Mouse (Mus musculus): ENCODE measurements at regions not wholly inside any gene's neighbourhood (a gene's known extent, or its start where the extent isn't known, plus 50 kb on each side); places are given as distances from the start of the nearest gene placed in this dataset.

GRCm38 (mm10) chr12:54577235-54577634 lies 79.1 kb downstream of the Sptssa start:
- 22% methylated on average over 5 of the region's 5 CpGs for WGBS (ENCODE audit: insufficient replicate concordance)
- H3K9ac ChIP-seq: no peak overlapping the region
- no peaks in the 10 kb centered on the region for H3K36me3 ChIP-seq
- no peaks in the 10 kb centered on the region for H3K9me3 ChIP-seq (replicated peaks)
- no peaks in the 10 kb centered on the region for H3K27me3 ChIP-seq (replicated peaks)
- H3K27ac ChIP-seq: no peak overlapping the region
- no peaks in the 10 kb centered on the region for H3K4me1 ChIP-seq
- H3K4me3 ChIP-seq: no peak overlapping the region
- no peak overlapping the region for H3K4me2 ChIP-seq
- no peak for ATAC-seq

DNA sequence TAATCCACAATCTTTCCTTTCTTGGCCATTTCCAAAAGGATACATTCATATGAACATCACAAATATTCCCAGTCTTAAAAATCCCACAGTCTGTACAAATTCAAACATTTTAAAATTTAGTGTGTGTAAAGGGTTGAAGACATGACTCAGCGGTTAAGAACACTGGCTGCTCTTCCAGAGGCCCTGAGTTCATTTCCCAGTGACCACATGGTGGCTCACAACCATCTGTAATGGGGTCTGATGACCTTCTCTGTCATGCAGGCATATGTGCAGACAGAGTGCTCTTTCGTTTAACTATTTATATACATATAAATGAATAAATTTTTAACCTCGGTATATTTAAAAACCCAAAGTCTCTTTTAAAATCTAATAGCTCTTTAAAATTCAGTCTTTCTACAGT lies 79.6 kb downstream of the Sptssa start:
- Histone ChIP-seq H3K36me3 (no peaks in the 10 kb centered on the region), H3K27ac (no peak overlapping the region), H3K4me2 (no peak overlapping the region), H3K9me3 (replicated peaks) (0 out of 2 replicates have a peak, but pooled peaks cover 2% of the 10 kb centered on the region), H3K27me3 (replicated peaks) (no peaks in the 10 kb centered on the region), H3K4me3 (no peak overlapping the region), H3K4me1 (no peaks in the 10 kb centered on the region), H3K9ac (no peak overlapping the region)
- ATAC-seq: no peak
- WGBS (ENCODE audit: insufficient replicate concordance): 44% methylated on average over 3 of the region's 3 CpGs

DNA sequence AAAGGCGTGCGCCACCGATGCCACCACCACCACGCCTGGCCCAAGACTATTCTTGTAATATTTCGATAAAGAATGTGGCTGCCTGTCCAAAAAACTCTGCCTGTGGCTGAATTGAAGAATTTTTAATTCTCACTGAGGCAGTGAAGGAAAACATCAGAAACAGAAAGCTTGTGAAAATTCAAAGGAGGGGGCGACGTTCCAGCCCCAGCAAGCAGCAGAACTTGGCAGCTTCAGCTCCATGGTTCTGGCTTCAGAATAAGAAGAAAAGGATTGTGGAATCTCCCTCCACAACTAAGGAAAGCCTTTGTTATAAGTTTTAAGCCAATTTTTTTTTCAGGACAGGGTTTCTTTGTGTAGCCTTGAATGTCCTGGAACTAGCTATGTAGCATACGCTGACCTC lies 83.5 kb downstream of the Sptssa start:
- 0 out of 2 replicates have a peak, but pooled peaks cover 4% of the 10 kb centered on the region for H3K9me3 ChIP-seq (replicated peaks)
- H3K27ac ChIP-seq: no peak overlapping the region
- H3K9ac ChIP-seq: no peak overlapping the region
- no peak for ATAC-seq
- 86% methylated on average over 8 of the region's 8 CpGs for WGBS (ENCODE audit: insufficient replicate concordance)
- H3K4me2 ChIP-seq: no peak overlapping the region
- no peaks in the 10 kb centered on the region for H3K27me3 ChIP-seq (replicated peaks)
- H3K4me3 ChIP-seq: no peak overlapping the region
- H3K4me1 ChIP-seq: no peaks in the 10 kb centered on the region
- H3K36me3 ChIP-seq: no peaks in the 10 kb centered on the region

DNA sequence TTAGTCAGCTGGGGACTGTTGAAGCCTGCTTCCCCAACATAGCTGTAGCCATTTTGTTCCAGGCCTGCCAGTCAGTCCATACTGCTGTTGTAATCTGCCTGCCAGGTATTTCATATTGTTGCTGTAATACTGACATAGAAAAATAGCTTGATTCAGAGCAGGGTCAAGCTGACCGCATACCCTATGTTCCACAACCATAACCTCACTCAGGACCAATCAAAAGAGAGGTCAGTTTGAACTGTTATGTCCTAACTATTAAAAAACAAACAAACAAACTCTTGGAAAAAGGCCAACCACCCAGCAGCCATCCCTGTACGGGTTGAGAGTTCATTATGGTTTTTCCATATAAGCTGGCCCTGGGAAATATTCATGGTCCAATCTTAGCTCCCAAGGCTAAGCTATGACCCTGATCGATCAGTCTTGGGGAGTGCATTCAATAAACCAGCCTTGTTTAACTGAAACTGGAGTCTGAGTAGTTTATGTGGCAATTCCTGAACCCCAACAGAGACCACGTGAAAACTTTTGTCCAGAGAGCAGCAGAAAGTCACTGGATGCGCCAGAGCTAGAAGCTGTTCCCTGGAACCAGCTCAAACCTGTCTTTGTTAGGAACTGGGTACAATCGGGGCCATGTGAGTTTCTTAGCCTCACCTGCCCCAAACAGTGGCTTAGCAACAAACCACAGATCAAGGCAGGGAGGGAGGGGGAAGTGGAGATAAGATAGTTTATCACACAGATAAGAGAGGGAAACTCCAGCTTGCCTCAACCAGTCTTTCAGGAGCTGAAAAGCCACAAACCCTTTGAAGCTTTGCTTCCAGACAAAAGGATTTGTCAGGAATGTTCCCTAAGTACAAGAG lies 88.1 kb downstream of the Sptssa start:
- no peaks in the 10 kb centered on the region for H3K4me1 ChIP-seq
- H3K27ac ChIP-seq: no peak overlapping the region
- H3K9ac ChIP-seq: no peak overlapping the region
- 0 out of 2 replicates have a peak, but pooled peaks cover 4% of the 10 kb centered on the region for H3K9me3 ChIP-seq (replicated peaks)
- H3K4me3 ChIP-seq: no peak overlapping the region
- 55% methylated on average over 6 of the region's 6 CpGs for WGBS (ENCODE audit: insufficient replicate concordance)
- no peak overlapping the region for H3K4me2 ChIP-seq
- no peaks in the 10 kb centered on the region; the same call in 1 of the 2 replicates for H3K27me3 ChIP-seq (replicated peaks)
- H3K36me3 ChIP-seq: no peaks in the 10 kb centered on the region
- ATAC-seq: no peak

DNA sequence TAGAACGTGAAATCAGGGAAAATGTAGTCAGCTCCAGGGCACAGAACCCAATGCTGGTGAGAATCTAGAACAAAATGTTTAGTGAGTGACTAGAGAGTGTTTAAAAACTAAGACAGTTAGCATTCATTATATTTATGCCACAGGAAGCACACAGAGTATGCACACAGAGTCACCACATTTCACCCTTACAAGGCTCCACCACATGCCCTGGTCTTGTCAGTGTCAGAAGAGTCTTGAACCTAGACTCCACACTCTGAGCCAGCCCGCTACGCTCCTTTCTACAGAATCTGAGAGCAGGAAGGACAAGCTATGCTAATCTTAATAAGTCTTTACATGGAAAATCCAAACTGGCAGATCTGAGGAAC lies 89.0 kb downstream of the Sptssa start:
- H3K27me3 ChIP-seq (replicated peaks): no peaks in the 10 kb centered on the region; the same call in 1 of the 2 replicates
- no peak overlapping the region for H3K4me2 ChIP-seq
- ATAC-seq: no peak
- H3K4me3 ChIP-seq: no peak overlapping the region
- 76% methylated on average over 3 of the region's 3 CpGs for WGBS (ENCODE audit: insufficient replicate concordance)
- 0 out of 2 replicates have a peak, but pooled peaks cover 4% of the 10 kb centered on the region for H3K9me3 ChIP-seq (replicated peaks)
- H3K4me1 ChIP-seq: no peaks in the 10 kb centered on the region
- no peaks in the 10 kb centered on the region for H3K36me3 ChIP-seq
- no peak overlapping the region for H3K9ac ChIP-seq
- H3K27ac ChIP-seq: no peak overlapping the region

DNA sequence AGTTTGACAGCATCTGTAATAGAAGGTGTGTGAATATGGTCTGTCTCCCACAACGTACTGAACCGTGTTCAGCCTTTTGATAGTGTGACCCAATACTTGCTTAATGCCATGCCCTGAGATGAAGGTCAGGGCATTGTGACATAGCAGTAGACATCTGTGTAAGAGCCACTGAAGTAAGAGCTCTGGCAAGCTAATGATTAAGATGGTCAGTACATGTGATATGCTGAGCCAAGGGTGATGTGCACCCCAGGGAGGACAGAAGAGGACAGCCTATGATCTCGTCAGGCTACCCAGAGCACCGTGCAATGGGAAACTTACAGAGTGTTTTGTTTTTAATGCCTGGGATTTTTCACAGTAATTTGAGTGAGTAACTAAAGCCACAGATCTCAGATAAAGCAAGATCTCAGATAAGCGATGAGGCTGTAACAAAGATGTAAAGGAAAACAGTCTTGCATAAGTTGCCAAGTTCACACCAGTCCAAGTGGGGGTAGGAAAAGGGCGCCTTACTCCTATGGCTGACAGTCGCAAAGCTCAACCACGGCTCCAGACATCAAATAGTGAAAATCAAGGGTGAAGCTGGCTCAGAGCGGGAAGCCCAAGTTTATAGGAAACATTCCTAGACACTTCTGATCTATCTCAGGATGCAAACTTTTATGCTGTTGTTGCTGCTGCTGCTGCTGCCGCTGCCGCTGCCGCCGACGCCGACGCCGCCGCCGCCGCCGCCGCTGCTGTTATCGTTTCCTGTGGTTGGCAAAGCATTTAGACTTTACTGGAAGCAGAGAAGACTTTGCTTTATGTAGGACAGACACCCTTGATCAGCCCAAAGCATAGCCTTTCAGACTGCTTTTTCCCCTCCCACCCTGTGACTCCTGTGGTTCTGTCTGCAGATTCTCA lies 89.6 kb downstream of the Sptssa start:
- Histone ChIP-seq H3K27me3 (replicated peaks) (no peaks in the 10 kb centered on the region; the same call in 1 of the 2 replicates), H3K4me2 (no peak overlapping the region), H3K9me3 (replicated peaks) (0 out of 2 replicates have a peak, but pooled peaks cover 2% of the 10 kb centered on the region), H3K36me3 (no peaks in the 10 kb centered on the region), H3K4me1 (no peaks in the 10 kb centered on the region), H3K27ac (no peak overlapping the region), H3K9ac (no peak overlapping the region), H3K4me3 (no peak overlapping the region)
- ATAC-seq: no peak
- 62% methylated on average over 23 of the region's 23 CpGs for WGBS (ENCODE audit: insufficient replicate concordance)

- Histone ChIP-seq H3K4me3 (no peak overlapping the region), H3K4me2 (no peak overlapping the region), H3K9ac (no peak overlapping the region), H3K9me3 (replicated peaks) (no peaks in the 10 kb centered on the region), H3K36me3 (no peaks in the 10 kb centered on the region), H3K4me1 (no peaks in the 10 kb centered on the region), H3K27me3 (replicated peaks) (no peaks in the 10 kb centered on the region; the same call in 1 of the 2 replicates), H3K27ac (no peak overlapping the region)
- 71% methylated on average over 4 of the region's 4 CpGs for WGBS (ENCODE audit: insufficient replicate concordance)
- no peak for ATAC-seq
These were observed 94.4 kb downstream of the Sptssa start for GRCm38 (mm10) chr12:54561981-54562380.

DNA sequence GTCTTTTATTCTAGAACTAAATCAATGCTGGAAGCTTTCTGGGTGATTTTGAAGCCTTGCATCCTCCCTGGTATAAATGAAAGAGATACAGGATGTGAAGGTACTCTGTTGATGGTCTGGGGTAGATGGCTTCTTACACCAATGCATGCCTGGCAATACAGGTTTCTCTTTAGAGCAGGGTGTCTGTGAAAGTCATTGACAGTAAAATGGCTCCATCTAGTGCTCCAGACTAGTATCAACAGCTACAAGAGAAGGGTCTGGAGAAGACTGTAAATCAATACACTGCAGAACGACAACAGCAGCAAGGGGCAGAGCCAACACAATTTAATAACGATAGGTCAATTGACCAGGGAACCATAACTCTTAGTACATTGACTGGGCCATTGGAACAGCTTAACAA lies 98.3 kb downstream of the Sptssa start:
- Histone ChIP-seq H3K27me3 (replicated peaks) (no peaks in the 10 kb centered on the region), H3K27ac (no peak overlapping the region), H3K36me3 (no peaks in the 10 kb centered on the region), H3K9ac (no peak overlapping the region), H3K4me1 (no peaks in the 10 kb centered on the region), H3K4me2 (no peak overlapping the region), H3K9me3 (replicated peaks) (no peaks in the 10 kb centered on the region), H3K4me3 (no peak overlapping the region)
- WGBS (ENCODE audit: insufficient replicate concordance): 32% methylated on average over 2 of the region's 2 CpGs
- ATAC-seq: no peak

DNA sequence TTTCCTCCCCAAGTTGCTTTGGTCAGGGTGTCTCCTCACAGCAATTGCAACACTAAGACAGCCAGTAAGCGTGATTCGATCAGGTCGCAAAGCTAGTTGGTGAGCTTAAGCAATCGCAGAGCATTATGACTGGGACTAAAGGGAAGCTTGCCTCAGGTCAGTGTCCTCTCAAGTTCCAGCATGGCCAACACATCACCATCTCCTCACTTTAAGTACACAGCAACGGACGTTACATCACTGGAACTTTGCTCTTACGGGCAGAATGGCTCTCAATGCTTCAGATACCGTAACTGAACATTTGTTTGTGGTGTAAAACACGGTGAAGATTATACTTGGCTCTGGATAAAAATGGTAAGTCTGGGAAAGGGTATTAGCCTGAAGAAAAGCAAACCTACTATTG lies 106.7 kb downstream of the Sptssa start:
- no peak for ATAC-seq
- WGBS (ENCODE audit: insufficient replicate concordance): 72% methylated on average over 9 of the region's 9 CpGs
- H3K36me3 ChIP-seq: no peaks in the 10 kb centered on the region

GRCm38 (mm10) chr12:54545821-54546608 lies 110.4 kb downstream of the Sptssa start:
- no peak for ATAC-seq
- Histone ChIP-seq H3K9me3 (replicated peaks) (no peaks in the 10 kb centered on the region), H3K27ac (no peak overlapping the region), H3K9ac (no peak overlapping the region), H3K4me3 (no peak overlapping the region), H3K4me2 (no peak overlapping the region), H3K27me3 (replicated peaks) (no peaks in the 10 kb centered on the region), H3K36me3 (no peaks in the 10 kb centered on the region), H3K4me1 (no peaks in the 10 kb centered on the region)
- WGBS (ENCODE audit: insufficient replicate concordance): 36% methylated on average over 16 of the region's 16 CpGs

More for the DNA sequence above, 106.7 kb downstream of the Sptssa start:
- no peaks in the 10 kb centered on the region for H3K27me3 ChIP-seq (replicated peaks)
- no peaks in the 10 kb centered on the region for H3K9me3 ChIP-seq (replicated peaks)
- H3K4me3 ChIP-seq: no peak overlapping the region
- no peak overlapping the region for H3K4me2 ChIP-seq
- no peaks in the 10 kb centered on the region for H3K4me1 ChIP-seq
- no peak overlapping the region for H3K27ac ChIP-seq
- H3K9ac ChIP-seq: no peak overlapping the region

GRCm38 (mm10) chr12:54538320-54538705 lies 118.1 kb downstream of the Sptssa start:
- no peak for ATAC-seq
- 63% methylated on average over 4 of the region's 4 CpGs for WGBS (ENCODE audit: insufficient replicate concordance)
- Histone ChIP-seq H3K4me1 (peaks cover 2% of the 10 kb centered on the region; the same call in 1 of the 2 replicates), H3K9me3 (replicated peaks) (no peaks in the 10 kb centered on the region), H3K27ac (no peak overlapping the region), H3K9ac (no peak overlapping the region), H3K27me3 (replicated peaks) (no peaks in the 10 kb centered on the region), H3K36me3 (no peaks in the 10 kb centered on the region), H3K4me3 (no peak overlapping the region), H3K4me2 (no peak overlapping the region)
